Mouse (Mus musculus) heart, adult 2 months (tissue): ENCODE measurements around the gene Anks1. TPM values are rescaled to one million over a fixed set of nuclear protein-coding genes. Genes with fewer than 3 reads are reported as not detected.

Experiments used
- DNase-seq, 2 experiments: peaks; one replicate each; pipeline ENCODE4 v3.0.0; 2021
- H3K27ac ChIP-seq: fragments of 200-600 bp; 2 replicates; pipeline ENCODE4 v1.8.1; 2022
- H3K27me3 ChIP-seq: fragments of 200-500 bp; 2 replicates; pipeline ENCODE4 v1.6.1; 2012; ENCODE audit warnings: mild to moderate bottlenecking, low read length, inconsistent platforms, mixed read lengths; ENCODE audit not compliant: control insufficient read depth, insufficient read depth
- H3K36me3 ChIP-seq: fragments of 200-500 bp; 2 replicates; pipeline ENCODE4 v1.6.1; 2012; ENCODE audit warnings: low read length, inconsistent platforms; ENCODE audit not compliant: control insufficient read depth, insufficient read depth
- H3K4me1 ChIP-seq: fragments of 200-500 bp; 2 replicates; pipeline ENCODE4 v1.6.1; 2011; ENCODE audit warnings: low read length; ENCODE audit not compliant: control insufficient read depth, insufficient read depth
- H3K4me3 ChIP-seq: fragments of 200-600 bp; 2 replicates; pipeline ENCODE4 v1.8.1; 2022
- H3K79me2 ChIP-seq: fragments of 200-500 bp; replicated peaks from 2 replicates; pipeline ENCODE4 v1.6.1; 2012; ENCODE audit warnings: mild to moderate bottlenecking, inconsistent platforms, low read length, moderate library complexity, mixed read lengths; ENCODE audit not compliant: control insufficient read depth, insufficient read depth
- H3K9ac ChIP-seq: fragments of 200-500 bp; 2 replicates; pipeline ENCODE4 v1.6.1; 2012; ENCODE audit warnings: low read depth, mild to moderate bottlenecking, control low read depth, inconsistent platforms, low read length, mixed read lengths
- CTCF ChIP-seq: fragments of 200-600 bp; IDR thresholded peaks from 2 replicates; pipeline ENCODE4 v1.8.1; 2022; ENCODE audit warnings: antibody characterized with exemption, mild to moderate bottlenecking, moderate library complexity
- EP300 ChIP-seq: fragments of 200-500 bp; IDR thresholded peaks from 2 replicates; pipeline ENCODE4 v1.6.1; 2011; ENCODE audit warnings: low read depth, low read length, control low read depth; ENCODE audit not compliant: insufficient read depth
- POLR2A ChIP-seq: fragments of 200-500 bp; IDR thresholded peaks from 2 replicates; pipeline ENCODE4 v1.6.1; 2011; ENCODE audit warnings: mild to moderate bottlenecking, low read depth, low read length, control low read depth; ENCODE audit not compliant: insufficient read depth
- WGBS: fragments of 180-500 bp; shearing (Covaris S2); methylation state at CpG from one replicate; pipeline ENCODE4 v1.1.7; 2018; 5-methylcytosine and 5-hydroxymethylcytosine counted together
- intact Hi-C: fragments of 180-260 bp; cut with DNase I; formaldehyde crosslinking; loops from one replicate; pipeline ENCODE4 v1.15.1; 2025
- polyA plus RNA-seq: library from polyadenylated mRNA; depleted of rRNA; stranded (reverse); fragments of >200 nt; gene quantifications from 2 replicates; pipeline ENCODE4 v1.2.3, GENCODE M21; 2012
- total RNA-seq, 2 experiments: library from RNA; stranded (reverse); gene quantifications; 2 replicates each; pipeline ENCODE4 v1.2.3; 2021

Anks1 gene
- total and polyA plus RNA-seq, 3 experiments = 51.6 to 76.4 (median 64.4) TPM

DNA sequence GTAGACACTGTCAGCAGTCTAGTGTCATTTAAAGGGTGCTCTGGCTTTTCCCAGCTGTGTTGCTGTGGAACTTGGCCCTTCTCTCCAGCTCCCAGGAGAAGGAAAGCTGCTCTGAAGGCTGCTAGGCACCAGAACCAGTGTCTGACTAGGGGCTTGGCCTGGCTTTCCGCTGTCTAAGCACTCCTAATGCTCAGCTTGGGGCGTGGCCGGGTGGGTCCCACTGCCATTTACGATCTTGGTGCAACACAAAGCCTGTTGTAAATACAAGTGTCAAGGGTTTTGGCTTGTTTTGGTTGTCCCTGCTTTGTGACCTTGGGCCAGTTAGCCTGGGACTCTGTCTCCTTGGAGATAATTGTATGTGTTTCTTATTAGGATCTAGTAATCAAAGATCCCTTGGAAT, 31.2 kb downstream of the Anks1 start:
- DNase-seq = peak in 1 of 2 experiments; percentile 35
- Histone ChIP-seq H3K9ac (no peak overlapping the region), H3K27me3 (no peaks in the 10 kb centered on the region), H3K4me1 (peaks cover 32% of the 10 kb centered on the region), H3K27ac (peak overlapping the region; percentile 58), H3K79me2 (peaks cover 4% of the 10 kb centered on the region), H3K36me3 (no peaks in the 10 kb centered on the region; the same call in 1 of the 2 replicates), H3K4me3 (no peak overlapping the region)
- 58% methylated on average over 4 of the region's 4 CpGs for WGBS
- intact Hi-C loops = loop anchor here (2.0 kb wide), 2 partner anchors 16 to 26 kb away; no protein-coding TSS in a partner anchor
- TF ChIP-seq EP300 = no peak
- no peak for TF ChIP-seq POLR2A
- TF ChIP-seq CTCF = no peak

- 62% methylated on average over 5 of the region's 5 CpGs for WGBS
- H3K4me1 ChIP-seq = peaks cover 38% of the 10 kb centered on the region
Observed at GRCm38 (mm10) chr17:27941178-27941577, 32.1 kb downstream of the Anks1 start.

DNA sequence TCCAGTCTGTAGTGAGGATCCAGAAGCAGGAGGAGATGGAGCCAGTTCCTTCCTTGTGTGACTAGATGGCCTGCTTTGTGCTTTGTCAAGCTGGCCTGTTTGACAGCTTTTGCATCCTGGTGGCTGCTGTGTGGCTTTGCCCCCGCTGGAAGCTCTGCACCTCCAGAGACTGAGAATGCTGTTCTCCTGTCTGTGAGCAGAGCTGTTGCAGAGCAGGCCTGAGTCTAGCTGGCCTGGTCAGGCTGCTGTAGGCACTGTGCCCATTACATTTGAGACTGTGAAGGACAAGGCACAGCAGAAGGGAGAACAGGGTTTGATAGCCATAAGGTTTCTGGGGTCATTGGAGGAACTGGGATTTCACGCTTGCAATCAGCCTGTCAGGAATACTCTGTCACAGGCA, 32.6 kb downstream of the Anks1 start:
- intact Hi-C loops = loop anchor here (2.0 kb wide), 2 partner anchors 15 to 25 kb away; no protein-coding TSS in a partner anchor
- H3K4me1 ChIP-seq = peaks cover 40% of the 10 kb centered on the region
- WGBS = 72% methylated on average over 2 of the region's 2 CpGs
- peaks cover 1% of the 10 kb centered on the region; the same call in 1 of the 2 replicates for H3K79me2 ChIP-seq
- no peaks in the 10 kb centered on the region for H3K27me3 ChIP-seq
- no peak overlapping the region for H3K27ac ChIP-seq
- no peak for DNase-seq
- H3K36me3 ChIP-seq = no peaks in the 10 kb centered on the region; the same call in 1 of the 2 replicates
- no peak overlapping the region for H3K9ac ChIP-seq
- TF ChIP-seq POLR2A = no peak
- TF ChIP-seq EP300 = no peak
- TF ChIP-seq CTCF = no peak
- no peak overlapping the region for H3K4me3 ChIP-seq

More at GRCm38 (mm10) chr17:27941178-27941577, 32.1 kb downstream of the Anks1 start:
- DNase-seq = no peak
- Histone ChIP-seq H3K36me3 (no peaks in the 10 kb centered on the region; the same call in 1 of the 2 replicates), H3K27ac (peak overlapping the region; percentile 58; the same call in 1 of the 2 replicates), H3K9ac (no peak overlapping the region), H3K79me2 (peaks cover 1% of the 10 kb centered on the region; the same call in 1 of the 2 replicates), H3K4me3 (no peak overlapping the region), H3K27me3 (no peaks in the 10 kb centered on the region)
- intact Hi-C loops = loop anchor here (2.0 kb wide), 2 partner anchors 16 to 26 kb away; no protein-coding TSS in a partner anchor
- TF ChIP-seq EP300 = no peak
- TF ChIP-seq POLR2A = no peak
- TF ChIP-seq CTCF = no peak

DNA sequence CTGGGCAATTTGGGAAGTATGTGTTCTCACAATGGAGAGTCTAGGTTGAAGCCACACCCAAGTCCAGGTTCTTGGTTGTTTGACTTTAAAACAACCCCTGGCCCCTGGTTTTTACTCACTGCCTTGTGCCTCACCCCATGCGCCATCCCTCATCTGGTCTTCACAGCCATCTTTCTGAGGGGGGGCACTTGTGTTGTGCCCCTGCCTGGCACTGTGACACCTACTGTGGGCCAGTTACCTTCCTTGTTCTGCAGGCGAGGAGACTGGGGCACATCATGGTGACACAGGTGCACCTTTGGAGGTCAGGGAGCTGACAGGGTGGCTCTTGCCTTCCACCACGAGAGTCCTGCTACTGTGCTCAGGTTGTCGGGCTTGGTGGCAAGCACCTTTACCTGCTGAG, 33.0 kb downstream of the Anks1 start:
- no peak for TF ChIP-seq EP300
- no peak for TF ChIP-seq CTCF
- TF ChIP-seq POLR2A = no peak
- no peak overlapping the region for H3K4me3 ChIP-seq
- H3K4me1 ChIP-seq = peaks cover 39% of the 10 kb centered on the region
- intact Hi-C loops = no loop called here
- peaks cover 1% of the 10 kb centered on the region; the same call in 1 of the 2 replicates for H3K79me2 ChIP-seq
- DNase-seq = no peak
- 96% methylated on average over 4 of the region's 4 CpGs for WGBS
- H3K36me3 ChIP-seq = no peaks in the 10 kb centered on the region; the same call in 1 of the 2 replicates
- H3K27ac ChIP-seq = no peak overlapping the region
- H3K9ac ChIP-seq = no peak overlapping the region
- H3K27me3 ChIP-seq = no peaks in the 10 kb centered on the region

DNA sequence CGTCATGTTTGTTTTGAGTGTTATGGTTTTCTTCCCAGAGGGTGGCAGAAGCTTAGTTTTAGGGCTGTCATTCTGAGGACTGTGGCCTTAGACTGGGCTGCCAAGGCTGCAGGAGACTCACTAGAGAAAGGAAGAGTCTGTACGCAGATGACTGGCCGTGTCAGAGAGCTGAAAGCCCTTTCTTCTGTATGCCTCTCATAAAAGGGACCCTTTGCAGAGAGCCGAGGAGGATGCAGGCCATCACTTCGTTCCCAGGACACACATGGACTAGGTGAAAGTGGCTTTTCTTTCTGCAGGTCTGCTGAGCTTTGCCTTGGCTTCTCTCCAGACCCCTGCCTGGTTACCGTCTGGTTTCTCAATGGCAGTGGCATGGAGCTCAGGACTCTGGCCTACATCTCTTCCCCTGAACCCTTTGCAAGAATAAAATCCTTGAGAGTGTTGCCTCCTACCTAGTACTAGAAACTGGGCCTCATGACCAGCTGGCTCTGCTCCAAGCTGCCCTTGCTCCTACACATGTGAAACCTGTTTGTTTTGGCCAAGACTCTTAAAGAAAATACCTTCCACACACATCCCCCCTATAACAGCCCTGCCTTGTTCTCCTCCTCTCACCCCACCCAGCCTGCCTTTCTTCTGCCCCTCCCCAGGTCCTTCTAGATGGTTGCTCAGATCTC, 36.6 kb downstream of the Anks1 start:
- Histone ChIP-seq H3K36me3 (no peaks in the 10 kb centered on the region), H3K79me2 (peaks cover 9% of the 10 kb centered on the region), H3K4me3 (no peak overlapping the region), H3K27ac (peak overlapping the region; percentile 12; the same call in 1 of the 2 replicates), H3K27me3 (no peaks in the 10 kb centered on the region), H3K4me1 (peaks cover 17% of the 10 kb centered on the region), H3K9ac (no peak overlapping the region)
- peak in 1 of 2 experiments; percentile 51 for DNase-seq
- WGBS = 46% methylated on average over 6 of the region's 6 CpGs
- TF ChIP-seq EP300 (no peak), POLR2A (no peak), CTCF (no peak)
- intact Hi-C loops = no loop called here

DNA sequence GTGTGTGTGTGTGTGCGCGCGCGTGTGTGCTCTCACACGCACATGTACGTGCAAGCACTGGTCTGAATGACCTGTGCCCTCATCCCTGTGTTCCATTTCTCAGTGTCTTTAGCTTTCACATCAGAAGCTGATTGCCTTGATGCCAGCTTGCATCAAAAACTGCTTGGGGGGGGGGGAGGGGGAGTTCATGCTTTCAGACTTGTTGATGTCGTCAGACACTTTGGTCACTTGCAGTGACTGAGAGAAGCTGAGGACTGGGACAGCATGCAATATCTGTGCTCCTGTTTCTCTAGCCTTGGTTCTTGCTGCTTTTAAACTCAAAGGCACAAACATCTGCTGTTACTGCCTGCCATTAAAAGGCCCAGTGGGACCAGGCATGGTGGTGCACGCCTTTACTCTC, 37.3 kb downstream of the Anks1 start:
- Histone ChIP-seq H3K27me3 (no peaks in the 10 kb centered on the region), H3K79me2 (peaks cover 9% of the 10 kb centered on the region), H3K27ac (no peak overlapping the region; the same call in 1 of the 2 replicates), H3K4me1 (peaks cover 14% of the 10 kb centered on the region), H3K9ac (no peak overlapping the region), H3K4me3 (no peak overlapping the region), H3K36me3 (no peaks in the 10 kb centered on the region)
- WGBS = 85% methylated on average over 8 of the region's 8 CpGs
- TF ChIP-seq EP300 = no peak
- TF ChIP-seq CTCF = no peak
- TF ChIP-seq POLR2A = no peak
- DNase-seq = no peak
- intact Hi-C loops = no loop called here
